Mouse (Mus musculus): ENCODE measurements around the gene Gatb.
A peak's percentile ranks its signal among the peaks of the same experiment; 100 is the strongest.
"Not testable (repeated sequence)": the region's sequence is repeated elsewhere in the genome, so short reads cannot be mapped to it uniquely, and the experiment has no call there.

The Gatb gene

DNA sequence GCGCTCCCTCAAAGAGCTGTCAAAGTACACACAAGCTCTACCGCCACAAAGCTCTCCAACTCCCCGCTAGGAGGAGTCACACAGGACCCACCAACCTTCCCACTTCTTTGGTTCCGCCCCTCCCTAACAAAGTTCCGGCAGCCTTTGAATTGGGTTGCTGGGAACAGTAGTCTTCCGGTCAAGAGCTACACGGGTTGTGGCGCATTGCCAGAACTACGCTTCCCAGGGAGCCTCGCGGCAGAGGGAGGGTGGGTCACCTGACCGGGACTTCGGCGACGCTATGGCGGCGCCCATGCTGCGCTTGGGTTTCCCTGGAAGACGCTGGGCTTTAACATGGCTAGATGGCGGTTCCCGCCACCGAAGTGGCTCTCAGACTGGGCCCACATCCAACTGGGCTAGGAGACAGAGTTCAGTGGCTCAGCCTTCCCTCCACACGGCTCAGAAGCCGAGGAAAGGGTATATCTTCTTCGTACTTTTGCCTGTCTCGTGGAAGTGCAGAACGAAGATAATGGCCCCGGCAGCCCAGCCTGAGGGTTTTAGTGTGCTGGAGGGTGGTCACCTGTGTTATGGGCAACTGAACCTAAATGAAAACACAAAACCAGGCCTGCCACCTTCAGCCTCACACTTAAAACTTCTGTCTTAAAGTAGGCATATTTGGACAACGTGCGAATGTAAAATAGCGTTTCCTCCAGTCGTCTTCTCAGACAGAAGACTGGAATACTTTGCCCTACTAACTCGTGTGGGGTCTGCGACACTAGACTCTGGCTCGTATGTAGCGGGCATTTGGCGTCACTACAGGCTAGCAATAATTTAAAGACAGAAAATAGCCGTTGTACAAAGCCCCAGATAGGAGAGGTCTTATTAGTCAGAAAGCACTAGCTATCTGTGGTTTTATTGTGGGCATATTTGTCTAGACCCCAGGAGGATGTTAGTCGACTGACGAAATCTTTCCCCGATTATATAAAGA lies at the start of gene Gatb:
Gene Gatb (plus strand): TSS at position 256 of the 967 bp plus-strand sequence.
- peak; percentile 97 for DNase-seq (ENCODE audit: low spot score)

DNA sequence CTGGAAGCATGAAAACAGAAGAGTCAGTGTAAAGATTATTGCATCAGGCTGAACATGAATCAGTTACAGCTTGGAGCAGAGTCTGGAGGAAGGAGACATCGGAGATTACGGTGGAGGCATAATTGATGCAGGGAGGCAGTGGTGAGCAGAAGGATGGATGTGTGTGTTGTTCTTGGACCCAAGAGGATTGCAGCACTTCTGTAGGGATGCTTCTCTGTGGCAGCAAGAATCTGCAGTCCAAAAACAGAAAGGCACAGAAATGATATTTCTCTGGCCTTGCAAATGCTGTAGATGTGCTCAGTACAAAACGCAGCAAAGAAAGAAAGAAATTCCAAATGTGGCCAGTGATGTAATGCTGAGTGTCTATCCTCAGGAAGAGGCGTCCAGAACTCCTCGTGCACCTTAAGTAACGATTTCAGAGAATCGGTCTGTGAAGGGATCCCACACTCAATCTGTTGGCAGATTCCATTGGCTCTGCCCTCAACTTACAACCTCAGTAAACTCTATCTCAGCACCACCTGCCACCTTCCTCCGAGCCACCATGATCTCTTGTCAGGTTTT lies 43.2 kb upstream of the Gatb start:
- DNase-seq (ENCODE audit: low spot score) = no peak

DNA sequence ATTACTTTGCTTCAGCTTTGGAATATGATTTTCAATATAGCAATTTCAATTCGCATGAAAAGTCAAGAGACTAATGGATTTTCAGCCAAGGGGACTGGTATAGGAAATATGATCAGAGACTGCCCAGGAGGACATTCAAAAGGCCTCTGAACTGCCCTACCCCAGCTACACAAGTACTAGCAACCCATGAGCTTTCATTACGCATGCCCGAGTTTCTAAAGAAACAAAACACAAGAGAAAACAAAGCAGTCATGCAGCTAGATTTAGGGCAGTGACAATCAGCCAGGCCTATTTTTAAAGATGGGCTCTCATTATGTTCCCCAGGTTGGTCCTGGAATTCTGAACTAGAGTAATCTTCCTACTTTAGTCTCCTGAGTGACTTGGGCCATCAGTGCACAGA lies 41.5 kb upstream of the Gatb start:
- no peak for DNase-seq (ENCODE audit: low spot score)

DNA sequence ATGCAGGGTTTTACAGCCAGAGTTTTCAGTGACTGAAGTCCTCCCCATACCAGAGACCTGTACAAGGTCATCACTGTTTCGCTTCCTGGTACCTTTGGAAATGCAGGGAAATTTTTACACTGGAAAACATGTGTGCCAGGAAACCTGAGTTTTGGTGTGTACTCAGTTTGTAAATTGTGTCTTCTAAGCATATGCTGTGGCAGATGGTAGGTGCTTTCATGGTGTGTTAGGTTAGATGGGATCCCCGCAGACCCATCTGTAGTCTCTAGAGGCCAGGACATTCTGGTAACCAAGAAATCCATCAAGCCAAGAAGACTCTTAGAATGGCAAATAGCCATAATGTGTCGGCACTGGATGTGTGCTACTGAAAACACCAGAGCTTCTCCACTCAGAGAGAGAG lies 38.9 kb upstream of the Gatb start:
- no peak for DNase-seq (ENCODE audit: low spot score)

DNA sequence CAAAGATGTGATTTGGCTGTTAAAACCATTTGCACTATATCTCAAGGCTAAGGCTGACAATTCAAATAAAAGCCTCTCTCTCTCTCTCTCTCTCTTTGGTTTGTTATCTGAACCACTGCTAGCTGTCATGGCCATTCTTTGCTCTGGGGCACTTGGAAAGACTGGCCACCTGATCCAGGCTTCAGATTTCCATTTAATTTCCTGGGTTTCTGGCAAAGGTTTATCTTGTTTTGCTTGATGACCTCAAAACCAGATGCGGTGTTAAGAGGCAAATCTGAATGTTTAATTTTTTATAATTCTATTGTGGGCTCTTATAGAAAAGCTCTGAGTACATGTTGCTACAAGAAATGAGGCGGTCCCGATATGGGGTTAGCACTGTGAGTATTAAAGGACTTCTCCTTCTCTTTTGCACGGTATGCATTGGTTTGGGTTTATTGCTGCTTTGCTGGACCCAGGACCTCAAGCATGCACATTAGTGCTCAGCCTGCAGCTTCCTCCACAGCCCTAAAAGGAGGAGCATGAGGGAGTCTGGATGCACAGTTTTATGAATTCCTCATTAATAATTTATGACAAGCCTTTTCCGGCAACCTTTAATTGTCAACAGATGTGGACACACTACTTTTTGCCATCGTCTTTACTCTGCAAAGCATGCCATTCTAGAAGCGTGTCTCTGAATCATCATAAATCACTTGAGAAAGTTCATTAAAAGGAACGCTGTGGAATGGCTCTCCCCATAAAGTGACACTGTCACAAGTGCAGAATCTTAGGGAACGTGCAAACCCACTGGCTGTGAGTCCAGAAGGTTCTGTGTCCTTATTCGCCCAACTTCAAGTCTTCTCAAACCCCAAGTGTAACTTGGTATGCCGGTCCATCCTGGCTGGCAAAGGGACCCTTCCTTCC lies 38.0 kb upstream of the Gatb start:
- DNase-seq (ENCODE audit: low spot score) = no peak

DNA sequence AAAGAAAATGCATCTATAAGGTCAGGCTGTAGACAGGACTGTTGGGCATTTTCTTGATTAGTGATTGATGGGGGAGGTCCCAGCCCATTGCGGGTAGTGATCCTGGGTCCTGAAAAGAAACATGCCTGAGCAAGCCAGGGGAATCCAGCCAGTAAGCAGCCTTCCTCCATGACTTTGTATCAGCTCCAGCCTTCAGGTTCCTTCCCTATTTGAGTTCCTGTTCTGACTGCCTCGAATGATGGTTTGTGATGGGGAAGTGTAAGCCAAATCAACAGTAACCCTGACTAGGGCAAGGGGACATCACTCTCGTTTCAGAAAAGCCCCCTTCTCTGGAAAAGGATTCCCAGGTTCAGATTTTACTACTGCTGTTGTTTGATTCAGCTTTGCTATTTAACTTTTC lies 31.2 kb upstream of the Gatb start:
- no peak for DNase-seq (ENCODE audit: low spot score)

DNA sequence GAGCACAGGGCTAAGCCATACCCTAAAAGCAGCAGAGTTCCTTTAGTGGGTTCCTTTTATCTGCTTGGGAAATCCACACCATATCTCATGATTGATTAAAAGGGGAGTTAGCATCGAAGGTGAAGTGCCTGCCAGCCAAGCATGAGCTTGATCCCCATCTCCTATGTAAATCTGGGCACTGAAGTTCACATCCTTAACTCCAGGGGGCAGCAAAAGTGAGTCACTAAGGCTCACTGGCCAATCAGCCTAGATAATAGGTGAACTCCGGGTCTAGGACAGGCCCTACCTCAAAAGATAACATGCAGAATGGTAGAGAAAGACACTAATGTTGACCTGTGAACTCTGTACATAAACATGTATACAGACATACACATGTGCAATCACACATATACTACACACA lies 30.3 kb upstream of the Gatb start:
- DNase-seq (ENCODE audit: low spot score) = no peak

DNA sequence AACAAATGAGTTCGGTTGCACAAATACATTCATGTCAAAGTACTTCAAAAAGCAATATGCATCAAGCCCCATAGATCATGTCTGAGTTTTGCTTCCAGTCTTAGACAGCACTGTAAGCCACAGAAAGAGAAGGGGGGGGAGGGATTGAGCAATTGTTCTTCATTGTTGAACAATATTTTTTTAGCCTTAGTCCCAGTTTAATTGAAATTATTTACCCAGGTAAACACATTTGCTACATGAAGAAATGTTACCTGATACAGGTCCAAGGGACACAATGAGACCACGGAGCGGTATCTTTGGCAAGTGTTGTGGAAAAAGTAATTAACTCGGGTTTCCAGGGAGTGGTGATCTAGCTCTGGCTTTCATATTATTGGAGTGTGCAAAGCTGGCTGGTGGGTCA lies 23.6 kb upstream of the Gatb start:
- DNase-seq (ENCODE audit: low spot score) = no peak

DNA sequence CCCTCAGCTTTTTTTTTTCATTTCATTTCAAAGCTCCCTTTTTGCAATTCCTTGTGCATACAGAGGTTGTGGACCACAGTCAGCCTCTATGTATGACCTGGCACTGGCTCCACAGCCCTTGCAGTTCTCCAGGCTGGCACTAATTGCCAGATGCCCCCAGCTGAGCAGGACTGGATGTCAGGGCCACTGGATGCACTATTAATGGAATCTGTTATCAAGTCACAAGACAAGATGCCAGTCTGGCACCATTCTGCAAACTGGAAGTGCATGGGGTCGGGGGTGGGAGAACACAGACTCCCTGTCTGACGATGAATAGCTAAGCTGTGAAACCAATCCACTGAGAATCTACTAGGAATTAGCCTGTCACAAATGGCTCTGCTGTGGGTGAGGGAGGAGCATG lies 22.6 kb upstream of the Gatb start:
- no peak for DNase-seq (ENCODE audit: low spot score)

DNA sequence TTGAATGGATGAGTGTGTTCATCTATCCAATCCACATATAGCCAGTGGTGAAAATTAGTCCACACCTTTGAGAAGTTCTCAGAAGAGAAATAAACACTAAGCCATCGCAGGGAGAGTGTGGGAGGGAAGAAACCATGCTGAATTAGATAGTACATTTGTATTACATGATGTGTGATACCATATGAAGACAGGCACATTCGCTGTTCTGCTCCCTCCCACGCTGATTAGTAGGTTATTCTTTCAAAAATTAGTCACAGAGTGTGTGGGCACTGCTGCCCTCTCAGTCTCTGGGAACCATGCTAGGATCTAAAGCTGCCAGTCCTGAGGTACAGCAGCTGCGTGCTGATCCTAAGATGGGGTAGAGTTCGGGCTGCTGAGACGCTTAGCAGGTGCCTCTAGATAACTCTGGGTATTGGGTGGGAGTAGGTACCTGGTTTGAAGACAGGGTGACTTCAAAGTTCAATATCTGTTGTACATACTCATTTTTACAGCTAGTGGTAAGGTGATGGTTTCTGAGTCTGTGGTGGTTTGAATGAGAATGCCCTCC lies 20.1 kb upstream of the Gatb start:
- DNase-seq (ENCODE audit: low spot score) = no peak

DNA sequence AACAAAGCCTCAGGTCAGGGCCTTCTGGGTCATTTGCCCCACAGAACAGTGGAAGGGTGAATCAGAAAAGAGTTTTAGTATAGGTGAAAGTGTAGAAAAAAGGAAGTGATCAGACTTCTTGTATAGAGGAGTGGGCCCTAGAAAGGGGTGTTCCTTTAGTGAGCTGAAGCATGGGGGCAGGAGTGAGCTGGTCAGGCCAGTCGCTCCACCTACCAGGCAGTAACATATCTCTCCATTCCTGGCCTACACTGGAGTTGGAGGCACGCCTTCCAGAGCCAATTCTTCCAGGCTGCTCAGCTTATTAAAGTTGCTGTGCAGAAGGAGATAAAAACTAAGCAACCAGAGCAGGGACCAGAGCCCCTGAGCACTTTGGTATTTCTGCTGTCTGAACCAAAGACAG lies 9.3 kb upstream of the Gatb start:
- DNase-seq (ENCODE audit: low spot score) = no peak

DNA sequence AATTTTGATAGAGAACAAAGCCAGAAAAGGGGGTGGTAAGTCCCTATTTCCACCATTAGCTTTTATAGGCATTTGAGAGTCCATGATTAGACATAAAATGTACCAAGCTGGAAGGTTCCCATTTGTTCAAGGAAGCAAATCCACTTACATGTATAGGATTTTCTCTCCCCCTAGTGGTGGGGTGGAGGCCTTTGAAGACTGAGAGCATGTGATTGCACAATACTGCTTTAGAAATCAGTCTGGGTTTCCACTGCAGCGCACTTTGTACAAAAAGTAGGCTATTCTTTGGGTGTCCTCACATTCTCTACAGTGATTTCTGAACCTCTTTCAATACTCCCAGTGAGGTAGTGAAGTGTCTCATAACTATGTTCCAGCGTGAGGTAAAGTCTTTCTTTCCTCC lies 2.6 kb upstream of the Gatb start:
- DNase-seq (ENCODE audit: low spot score) = no peak

DNA sequence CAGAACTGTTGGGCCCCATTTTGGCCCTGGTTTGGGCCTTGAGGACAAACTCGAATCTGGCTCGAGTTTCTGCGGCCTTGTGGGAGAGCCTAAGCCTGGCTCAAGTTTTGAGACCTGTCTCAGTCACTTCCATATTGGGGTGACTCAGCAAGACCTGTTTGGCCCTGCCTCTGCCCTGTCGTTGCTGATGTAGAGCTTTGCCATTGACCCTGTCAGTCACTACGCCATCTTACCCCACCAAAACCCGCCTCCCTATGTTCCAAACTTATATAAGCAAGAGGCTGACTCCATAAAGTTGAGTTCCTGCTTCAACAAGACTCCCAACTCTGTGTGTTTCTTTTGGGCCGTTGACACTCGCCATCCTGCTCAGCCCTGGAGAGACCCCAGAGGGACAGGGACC lies 1.4 kb upstream of the Gatb start:
- DNase-seq (ENCODE audit: low spot score) = not testable (repeated sequence)

DNA sequence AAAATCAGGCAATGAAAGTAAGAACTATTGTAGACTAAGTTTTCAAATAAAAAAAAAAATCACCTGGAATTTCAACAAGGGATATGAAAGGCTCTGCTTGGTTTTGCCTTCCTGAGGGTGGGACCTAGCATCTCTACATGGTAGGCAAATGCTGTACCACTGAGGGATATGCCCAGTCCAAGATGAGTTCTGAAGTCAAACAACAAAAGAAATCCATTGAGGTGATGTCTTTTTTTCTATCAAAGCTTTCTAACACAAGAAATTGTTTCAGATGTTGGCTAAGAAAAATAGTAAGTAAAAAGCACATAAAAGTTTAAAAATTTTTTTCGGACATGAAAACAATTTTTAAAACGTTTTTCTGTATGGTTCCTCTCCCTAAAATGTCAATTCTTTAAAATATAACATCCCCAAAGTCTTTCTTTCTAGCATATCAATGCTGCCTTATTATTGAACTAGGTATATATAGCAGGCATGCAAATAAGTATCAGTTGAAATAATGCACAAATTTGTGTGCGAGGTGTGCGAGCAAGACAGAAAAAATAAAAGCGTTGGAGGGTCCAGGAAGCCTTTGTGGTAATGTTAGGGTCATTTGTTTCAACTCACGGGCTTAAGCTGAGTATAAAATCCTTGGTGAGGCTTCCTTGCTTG lies 579 bp upstream of the Gatb start:
- no peak for DNase-seq (ENCODE audit: low spot score)

DNA sequence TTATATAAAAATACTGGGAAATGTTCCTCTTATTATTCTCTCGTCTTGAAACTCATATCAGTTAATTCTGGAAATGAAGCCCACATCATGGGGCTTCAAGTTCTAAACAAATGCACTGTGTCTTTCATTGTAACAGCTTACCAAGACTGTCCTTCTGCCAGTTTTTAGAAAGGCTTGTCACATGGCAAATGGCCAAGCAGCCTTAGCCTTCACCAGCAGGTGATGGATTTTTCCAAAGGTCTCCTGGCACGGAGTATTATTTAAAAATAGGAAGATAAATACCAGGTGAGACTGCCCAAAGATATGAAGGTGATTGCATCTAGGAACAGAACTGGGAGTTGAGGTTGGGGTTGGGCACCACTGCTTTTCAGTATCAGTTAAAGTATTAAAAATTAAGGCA lies 8.8 kb downstream of the Gatb start:
- DNase-seq (ENCODE audit: low spot score) = no peak

DNA sequence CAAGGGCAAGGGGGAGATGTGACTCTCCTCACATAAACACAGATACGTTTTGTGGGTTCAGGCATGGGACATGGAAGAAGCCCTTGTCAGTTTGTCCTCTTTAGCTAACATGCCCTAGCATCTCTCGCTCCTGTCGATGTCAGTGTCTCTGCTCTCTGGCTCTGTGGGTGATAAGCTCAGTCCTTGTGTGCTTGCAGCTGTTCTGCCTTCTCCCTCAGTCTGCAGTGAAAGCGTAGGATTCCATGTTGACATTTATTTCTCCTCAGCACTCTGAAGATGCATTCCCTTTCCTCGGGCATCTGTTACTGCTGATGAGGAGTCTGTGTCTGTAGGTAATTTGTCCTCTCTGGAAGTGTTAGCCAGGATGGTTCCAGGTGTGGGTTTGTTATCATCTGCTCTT lies 9.3 kb downstream of the Gatb start:
- DNase-seq (ENCODE audit: low spot score) = no peak

DNA sequence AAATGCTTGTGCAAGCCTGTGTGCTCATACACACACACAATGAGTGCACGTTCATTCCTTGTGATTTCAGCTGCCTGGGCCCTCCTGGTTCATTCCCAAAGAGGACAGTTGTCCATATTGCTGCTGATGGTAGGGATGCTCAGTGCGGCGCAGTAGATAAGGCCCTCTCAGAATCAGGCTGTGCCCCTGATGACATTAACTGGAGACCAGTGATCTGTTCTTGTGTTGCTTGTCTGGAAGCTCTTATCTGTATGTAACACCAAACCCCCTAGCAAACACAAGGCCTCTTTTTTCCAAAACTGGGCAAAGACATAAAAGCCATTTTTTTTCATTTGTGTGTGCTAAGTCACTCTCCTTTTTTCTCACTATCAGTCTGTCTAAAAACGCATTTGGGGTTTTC lies 11.0 kb downstream of the Gatb start:
- no peak for DNase-seq (ENCODE audit: low spot score)

DNA sequence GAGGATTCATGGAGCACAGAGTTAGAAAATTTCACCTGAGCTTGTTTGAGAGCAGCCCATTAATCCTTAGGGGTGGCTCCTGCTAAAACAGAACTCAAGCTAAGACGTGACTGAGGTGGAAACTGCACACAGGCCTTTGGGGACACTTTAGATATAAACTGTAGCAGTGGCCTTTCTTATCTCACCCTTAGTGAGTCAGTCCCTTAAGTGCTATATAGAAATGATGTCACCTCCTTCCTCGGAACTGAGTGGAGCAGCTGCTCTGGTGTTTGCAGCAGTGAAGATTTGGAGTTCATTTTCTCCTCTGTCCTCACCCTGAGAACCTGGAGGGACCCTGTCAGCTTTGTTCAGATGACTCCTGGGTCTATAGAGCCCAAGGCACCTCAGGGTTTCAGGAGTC lies 14.8 kb downstream of the Gatb start:
- DNase-seq (ENCODE audit: low spot score) = no peak

DNA sequence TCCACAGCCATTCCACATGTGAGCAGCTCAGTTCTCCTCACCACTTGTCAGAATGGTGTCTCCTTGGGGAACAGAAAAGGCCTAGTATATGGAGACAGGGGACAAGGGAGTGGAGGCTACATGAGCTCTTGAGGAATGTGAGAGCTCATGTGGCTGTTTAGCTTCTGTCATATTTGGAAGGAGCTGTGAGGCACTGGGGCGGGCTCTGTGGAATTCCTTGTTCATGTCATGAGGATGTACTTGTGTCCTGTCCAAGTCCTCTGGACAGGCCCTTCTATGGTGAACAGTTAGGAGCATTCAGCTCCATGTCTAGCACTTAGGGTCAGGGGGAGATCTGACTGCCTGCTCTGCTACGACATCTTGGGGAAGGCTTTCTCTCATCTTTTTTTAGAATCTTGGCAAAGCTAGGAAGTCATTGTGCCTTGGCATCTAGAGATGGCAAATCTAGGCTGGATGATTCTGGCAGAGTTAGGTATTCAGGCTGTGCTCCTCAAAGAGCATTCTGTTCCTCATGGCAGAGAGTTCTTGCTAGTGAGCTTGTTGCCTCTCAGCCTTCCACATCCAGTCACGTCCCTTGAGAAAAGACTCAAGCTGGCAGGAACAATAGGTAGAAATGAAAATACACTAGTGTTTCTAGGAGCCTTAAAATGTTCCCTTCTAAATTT lies 16.3 kb downstream of the Gatb start:
- no peak for DNase-seq (ENCODE audit: low spot score)

DNA sequence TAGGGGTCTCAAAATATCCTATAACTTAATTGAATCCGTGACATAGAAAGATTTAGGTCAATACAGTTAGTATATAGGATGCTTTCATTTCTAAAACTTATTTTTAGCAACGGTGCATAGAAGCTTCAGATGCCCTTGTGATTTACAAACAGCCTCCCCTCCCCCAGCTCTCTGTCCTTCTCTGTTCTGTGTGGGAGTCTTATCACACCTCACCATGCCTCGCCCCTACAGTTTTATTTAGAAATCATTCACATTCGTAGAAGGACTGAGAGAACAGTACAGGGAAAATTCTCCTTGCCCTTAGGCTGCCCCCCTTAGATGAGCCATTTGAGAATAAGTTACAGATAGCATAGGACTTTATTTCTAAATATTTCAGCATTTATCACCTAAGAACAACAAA lies 18.1 kb downstream of the Gatb start:
- DNase-seq (ENCODE audit: low spot score) = no peak

DNA sequence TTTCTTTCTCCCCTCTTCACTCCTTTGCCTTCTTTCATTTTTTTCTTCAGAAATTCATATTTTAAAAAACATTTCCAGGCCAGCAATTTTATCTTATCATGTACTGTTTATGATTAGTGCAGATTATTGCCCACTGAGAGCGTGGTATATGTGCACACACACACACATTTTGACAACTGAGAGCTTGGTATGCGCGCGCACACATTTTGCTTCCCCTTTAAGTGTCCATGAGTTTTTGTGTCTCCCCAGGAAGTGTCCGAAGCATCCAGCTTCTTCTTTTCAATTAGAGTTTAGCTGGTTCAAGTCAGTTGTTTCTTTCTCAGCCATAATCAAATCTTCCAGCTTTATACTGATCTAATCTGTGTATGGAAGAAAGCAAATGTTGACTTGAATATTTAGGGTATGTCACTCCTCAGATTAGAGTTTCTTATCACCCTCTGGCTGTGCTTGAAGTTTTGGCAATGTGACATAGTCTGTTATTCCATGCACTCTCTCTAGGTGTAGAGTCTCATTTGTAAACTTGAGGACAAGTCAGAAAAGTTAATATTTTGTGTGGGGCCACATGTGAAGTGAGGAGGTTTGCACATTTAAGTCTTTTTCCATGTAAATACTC lies 18.8 kb downstream of the Gatb start:
- DNase-seq (ENCODE audit: low spot score) = no peak

Data from urinary bladder, postnatal 10 days (tissue).